Mouse (Mus musculus) E14TG2a.4 (cell line): ENCODE measurements at regions not wholly inside any gene's neighbourhood (a gene's known extent, or its start where the extent isn't known, plus 50 kb on each side); places are given as distances from the start of the nearest gene placed in this dataset.

Source experiments
- CTCF ChIP-seq: conservative IDR thresholded peaks from 2 replicates; pipeline ENCODE4 v1.5.1; 2014; ENCODE audit warnings: low read length
- NANOG ChIP-seq: IDR thresholded peaks from 2 replicates; pipeline ENCODE4 v1.6.1; 2014; ENCODE audit warnings: borderline replicate concordance, low read length, mixed read lengths
- POU5F1 ChIP-seq: IDR thresholded peaks from 2 replicates; pipeline ENCODE4 v1.6.1; 2014; ENCODE audit warnings: low read length, borderline replicate concordance

GRCm38 (mm10) chr4:124418431-124418830 is 192.2 kb downstream of the 3100002H09Rik start:
- TF ChIP-seq CTCF (no peak), NANOG (no peak), POU5F1 (no peak)
